Mouse (Mus musculus): ENCODE data around the gene Anxa4. TPM values are rescaled to one million over a fixed set of nuclear protein-coding genes. Genes with fewer than 3 reads are reported as not detected.

Anxa4 gene
- polyA plus RNA-seq, 1 experiment from 2014 or later = 90.4 TPM

GRCm38 (mm10) chr6:86708072-86708774 lies 85.2 kb downstream of the Anxa4 start:
- Histone ChIP-seq H3K27ac (ENCODE audit: low read depth) (no peak overlapping the region), H3K9ac (no peak overlapping the region), H3K4me1 (ENCODE audit: insufficient read depth) (no peaks in the 10 kb centered on the region), H3K27me3 (ENCODE audit: insufficient read depth, low read length) (no peaks in the 10 kb centered on the region), H3K36me3 (ENCODE audit: insufficient read depth) (peaks cover 34% of the 10 kb centered on the region; the same call in 1 of the 2 replicates), H3K4me2 (no peak overlapping the region), H3K9me3 (ENCODE audit: low read depth, low read length) (no peaks in the 10 kb centered on the region), H3K4me3 (ENCODE audit: low read depth, low read length) (no peak overlapping the region)
- WGBS = 81% methylated on average over 4 of the region's 4 CpGs
- ATAC-seq (ENCODE audit: insufficient read depth) (no peak), DNase-seq (no peak)
- no peak for TF ChIP-seq CTCF (IDR thresholded peaks at IDR 0.05; ENCODE audit: low read depth)

DNA sequence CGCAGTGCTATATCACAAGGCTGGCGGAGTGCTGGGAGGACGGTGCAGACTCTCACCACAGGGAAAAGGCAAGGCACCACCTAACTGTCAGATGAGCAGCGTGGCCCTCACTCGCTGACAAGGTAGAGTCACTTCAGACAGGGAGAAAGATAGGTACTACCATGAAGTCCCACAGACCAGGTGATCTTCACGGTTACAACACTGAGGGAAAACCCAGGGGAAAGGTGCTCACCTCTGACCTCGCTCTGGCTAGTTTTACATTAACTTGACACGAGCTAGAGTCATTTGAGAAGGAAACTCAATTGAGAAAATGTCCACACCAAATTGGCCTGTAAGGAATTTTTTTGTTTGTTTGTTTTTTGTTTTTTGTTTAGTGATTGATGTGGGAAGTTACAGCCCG lies 90.8 kb downstream of the Anxa4 start:
- no peak overlapping the region for H3K27ac ChIP-seq (ENCODE audit: low read depth)
- no peak for TF ChIP-seq CTCF (IDR thresholded peaks at IDR 0.05; ENCODE audit: low read depth)
- no peaks in the 10 kb centered on the region for H3K27me3 ChIP-seq (ENCODE audit: insufficient read depth, low read length)
- H3K9me3 ChIP-seq (ENCODE audit: low read depth, low read length) = no peaks in the 10 kb centered on the region
- ATAC-seq (ENCODE audit: insufficient read depth) (no peak), DNase-seq (no peak)
- no peak overlapping the region for H3K4me2 ChIP-seq
- H3K4me1 ChIP-seq (ENCODE audit: insufficient read depth) = no peaks in the 10 kb centered on the region
- no peak overlapping the region for H3K9ac ChIP-seq
- WGBS = 87% methylated on average over 9 of the region's 9 CpGs
- peaks cover 72% of the 10 kb centered on the region for H3K36me3 ChIP-seq (ENCODE audit: insufficient read depth)
- no peak overlapping the region for H3K4me3 ChIP-seq (ENCODE audit: low read depth, low read length)

DNA sequence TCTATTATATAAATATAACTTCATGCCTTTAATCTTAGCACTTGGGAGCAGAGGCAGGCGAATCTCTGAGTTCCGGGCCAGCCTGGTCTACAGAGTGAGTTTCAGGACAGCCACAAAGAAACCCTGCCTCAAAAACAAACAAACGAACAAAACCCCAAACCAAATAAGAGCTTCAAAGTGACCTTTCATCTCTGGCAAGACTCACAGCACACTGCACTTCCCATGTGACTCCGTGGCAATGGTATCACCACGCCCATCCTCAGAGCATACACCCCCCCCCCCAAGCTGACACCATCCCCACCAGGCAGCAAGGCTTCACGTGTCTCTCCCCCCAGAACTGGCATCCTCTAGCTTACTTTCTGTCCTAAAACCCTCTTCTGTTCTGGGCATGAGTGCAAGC lies 95.5 kb downstream of the Anxa4 start:
- no peak for TF ChIP-seq CTCF (IDR thresholded peaks at IDR 0.05; ENCODE audit: low read depth)
- Histone ChIP-seq H3K4me1 (ENCODE audit: insufficient read depth) (no peaks in the 10 kb centered on the region), H3K9me3 (ENCODE audit: low read depth, low read length) (no peaks in the 10 kb centered on the region), H3K27me3 (ENCODE audit: insufficient read depth, low read length) (no peaks in the 10 kb centered on the region), H3K4me2 (no peak overlapping the region), H3K4me3 (ENCODE audit: low read depth, low read length) (no peak overlapping the region), H3K27ac (ENCODE audit: low read depth) (no peak overlapping the region), H3K36me3 (ENCODE audit: insufficient read depth) (peaks cover 68% of the 10 kb centered on the region), H3K9ac (no peak overlapping the region)
- 77% methylated on average over 6 of the region's 6 CpGs for WGBS
- ATAC-seq (ENCODE audit: insufficient read depth) = no peak
- DNase-seq = no peak

- H3K9ac ChIP-seq = no peak overlapping the region
- 80% methylated on average over 10 of the region's 10 CpGs for WGBS
- no peak overlapping the region for H3K4me3 ChIP-seq (ENCODE audit: low read depth, low read length)
- H3K4me1 ChIP-seq (ENCODE audit: insufficient read depth) = no peaks in the 10 kb centered on the region
- no peak for DNase-seq
- no peak for TF ChIP-seq CTCF (IDR thresholded peaks at IDR 0.05; ENCODE audit: low read depth)
- H3K36me3 ChIP-seq (ENCODE audit: insufficient read depth) = peaks cover 57% of the 10 kb centered on the region
- no peak overlapping the region for H3K4me2 ChIP-seq
- no peak for ATAC-seq (ENCODE audit: insufficient read depth)
- no peak overlapping the region for H3K27ac ChIP-seq (ENCODE audit: low read depth)
- H3K9me3 ChIP-seq (ENCODE audit: low read depth, low read length) = no peaks in the 10 kb centered on the region
- H3K27me3 ChIP-seq (ENCODE audit: insufficient read depth, low read length) = no peaks in the 10 kb centered on the region
Observed at GRCm38 (mm10) chr6:86696213-86696612, 97.2 kb downstream of the Anxa4 start.

GRCm38 (mm10) chr6:86694465-86694864 lies 98.9 kb downstream of the Anxa4 start:
- H3K4me1 ChIP-seq (ENCODE audit: insufficient read depth) = no peaks in the 10 kb centered on the region
- H3K4me2 ChIP-seq = no peak overlapping the region
- H3K27ac ChIP-seq (ENCODE audit: low read depth) = no peak overlapping the region
- no peak overlapping the region for H3K9ac ChIP-seq
- no peaks in the 10 kb centered on the region for H3K9me3 ChIP-seq (ENCODE audit: low read depth, low read length)
- DNase-seq (peak; percentile 72), ATAC-seq (ENCODE audit: insufficient read depth) (no peak)
- peaks cover 54% of the 10 kb centered on the region for H3K36me3 ChIP-seq (ENCODE audit: insufficient read depth)
- no peaks in the 10 kb centered on the region for H3K27me3 ChIP-seq (ENCODE audit: insufficient read depth, low read length)
- peak; percentile 78 for TF ChIP-seq CTCF (IDR thresholded peaks at IDR 0.05; ENCODE audit: low read depth)
- no peak overlapping the region for H3K4me3 ChIP-seq (ENCODE audit: low read depth, low read length)

DNA sequence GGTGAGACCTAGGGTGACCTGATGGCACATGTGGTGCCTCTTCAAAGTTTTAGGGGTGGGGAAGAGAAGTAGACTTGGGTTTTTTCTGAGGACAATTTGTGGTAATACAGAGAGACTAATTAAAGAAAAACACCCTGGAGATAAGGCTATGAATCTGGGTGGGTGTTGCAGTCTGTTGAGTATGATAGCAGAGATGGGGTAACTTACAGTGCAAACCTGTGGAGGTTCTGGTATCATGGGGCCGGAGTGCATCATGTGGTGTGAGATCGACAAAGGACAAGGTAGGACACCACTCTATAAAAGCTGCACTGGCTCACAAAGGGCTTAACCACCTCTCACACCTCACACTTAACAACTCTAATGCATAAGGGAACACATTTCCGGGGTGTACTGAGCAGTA lies 103.7 kb downstream of the Anxa4 start:
- no peaks in the 10 kb centered on the region for H3K27me3 ChIP-seq (ENCODE audit: insufficient read depth, low read length)
- DNase-seq = no peak
- H3K4me3 ChIP-seq (ENCODE audit: low read depth, low read length) = no peak overlapping the region
- H3K9me3 ChIP-seq (ENCODE audit: low read depth, low read length) = no peaks in the 10 kb centered on the region
- H3K27ac ChIP-seq (ENCODE audit: low read depth) = no peak overlapping the region
- H3K4me1 ChIP-seq (ENCODE audit: insufficient read depth) = no peaks in the 10 kb centered on the region
- no peak overlapping the region for H3K4me2 ChIP-seq
- H3K36me3 ChIP-seq (ENCODE audit: insufficient read depth) = peaks cover 22% of the 10 kb centered on the region
- H3K9ac ChIP-seq = no peak overlapping the region
- TF ChIP-seq CTCF (IDR thresholded peaks at IDR 0.05; ENCODE audit: low read depth) = no peak
- no peak for ATAC-seq (ENCODE audit: insufficient read depth)
- 93% methylated on average over 3 of the region's 3 CpGs for WGBS

DNA sequence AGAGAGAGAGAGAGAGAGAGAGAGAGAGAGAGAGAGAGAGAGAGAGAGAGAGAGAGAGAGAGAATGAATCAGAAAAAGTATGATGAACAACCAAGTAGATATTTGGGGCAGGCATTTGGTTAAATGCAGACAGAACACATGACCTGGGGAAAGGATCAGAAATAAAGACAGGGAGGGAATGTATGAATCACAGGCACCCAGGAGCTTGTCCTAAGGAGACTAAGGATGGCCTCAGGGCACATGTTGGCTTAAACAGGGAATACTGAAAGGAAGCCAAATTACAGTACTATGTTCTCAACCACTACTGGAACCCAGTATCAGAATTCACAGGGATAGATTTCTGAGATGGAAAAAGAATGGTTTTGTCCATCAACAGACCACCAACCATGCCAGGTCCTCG lies 106.4 kb downstream of the Anxa4 start:
- TF ChIP-seq CTCF (IDR thresholded peaks at IDR 0.05; ENCODE audit: low read depth) = no peak
- Histone ChIP-seq H3K9ac (no peak overlapping the region), H3K27ac (ENCODE audit: low read depth) (no peak overlapping the region), H3K9me3 (ENCODE audit: low read depth, low read length) (no peaks in the 10 kb centered on the region), H3K4me2 (no peak overlapping the region), H3K4me3 (ENCODE audit: low read depth, low read length) (no peak overlapping the region), H3K27me3 (ENCODE audit: insufficient read depth, low read length) (no peaks in the 10 kb centered on the region), H3K36me3 (ENCODE audit: insufficient read depth) (peaks cover 23% of the 10 kb centered on the region), H3K4me1 (ENCODE audit: insufficient read depth) (no peaks in the 10 kb centered on the region)
- DNase-seq (no peak), ATAC-seq (ENCODE audit: insufficient read depth) (no peak)
- 47% methylated on average over 1 of the region's 1 CpGs for WGBS

Other genes with a start within 250 kb of the Anxa4 start
- 0.42 and 0.60 TPM in 2 replicates for gene Asprv1, start 165.4 kb downstream of the Anxa4 start, polyA plus RNA-seq (2014; fragmentation: Nextera tagmentation; extraction: Ambion mirVana)
- gene Mxd1, start 124.4 kb downstream of the Anxa4 start, polyA plus RNA-seq (2014; fragmentation: Nextera tagmentation; extraction: Ambion mirVana) = 11.2 and 11.3 TPM in 2 replicates
- 108 and 112 TPM in 2 replicates for gene Snrnp27, start 109.1 kb downstream of the Anxa4 start, polyA plus RNA-seq (2014; fragmentation: Nextera tagmentation; extraction: Ambion mirVana)
- gene Gmcl1, start 60.2 kb downstream of the Anxa4 start, polyA plus RNA-seq (2014; fragmentation: Nextera tagmentation; extraction: Ambion mirVana) = 33.4 and 33.8 TPM in 2 replicates
- gene Aak1, start 55.9 kb upstream of the Anxa4 start, polyA plus RNA-seq (2014; fragmentation: Nextera tagmentation; extraction: Ambion mirVana) = 18.3 and 20.7 TPM in 2 replicates
- 88.4 and 90.5 TPM in 2 replicates for gene Nfu1, start 215.7 kb upstream of the Anxa4 start, polyA plus RNA-seq (2014; fragmentation: Nextera tagmentation; extraction: Ambion mirVana)
- gene Gfpt1, start 249.3 kb upstream of the Anxa4 start, polyA plus RNA-seq (2014; fragmentation: Nextera tagmentation; extraction: Ambion mirVana) = 22.1 and 25.7 TPM in 2 replicates

All from lung, embryonic 14.5 days (tissue).